Mouse (Mus musculus) cerebellum, adult 9-10 months (tissue): ENCODE measurements around the gene Kdm1b.

ENCODE experiments used
- DNase-seq: peaks from one replicate; pipeline ENCODE4 v3.0.0; 2022

Kdm1b gene

DNA sequence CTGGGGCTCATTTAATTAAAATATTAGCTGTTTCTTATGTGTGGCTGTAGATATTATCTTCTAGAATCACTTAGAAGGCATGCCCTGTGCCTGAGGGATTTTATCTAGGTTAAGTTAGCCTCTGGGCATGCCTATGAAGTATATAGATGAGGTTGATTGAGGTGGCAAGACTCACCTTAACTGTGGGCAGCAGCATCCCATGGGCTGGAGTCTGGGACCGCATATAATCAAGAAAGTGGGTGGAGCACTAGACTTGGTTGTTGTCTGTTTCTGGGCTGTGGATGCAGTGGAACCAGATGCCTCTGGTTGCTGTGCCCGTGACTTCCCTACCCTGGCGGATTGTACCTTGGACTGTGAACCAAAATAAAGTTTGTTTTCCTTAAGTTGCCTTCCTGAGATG lies 68.8 kb downstream of the Kdm1b start:
- DNase-seq = no peak

DNA sequence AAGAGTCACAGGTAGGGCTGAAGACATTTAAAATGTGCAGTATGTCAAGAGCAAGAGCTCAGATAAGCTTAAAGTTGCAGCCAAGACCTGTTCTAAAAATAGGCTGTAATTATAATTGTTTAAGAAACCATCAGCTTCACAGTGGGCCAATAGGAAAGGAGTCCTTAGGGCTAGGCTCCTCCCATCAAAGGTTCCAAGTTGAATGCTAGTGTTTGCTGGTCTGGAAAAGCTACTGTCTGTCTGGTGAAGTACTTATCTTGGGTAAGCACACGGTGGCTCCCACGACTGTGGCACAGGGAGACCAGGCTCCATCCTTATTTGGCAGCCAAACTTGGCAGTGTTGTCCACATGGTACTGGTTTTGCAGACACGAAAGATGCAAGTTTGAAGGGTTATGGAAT lies 69.6 kb downstream of the Kdm1b start:
- no peak for DNase-seq

DNA sequence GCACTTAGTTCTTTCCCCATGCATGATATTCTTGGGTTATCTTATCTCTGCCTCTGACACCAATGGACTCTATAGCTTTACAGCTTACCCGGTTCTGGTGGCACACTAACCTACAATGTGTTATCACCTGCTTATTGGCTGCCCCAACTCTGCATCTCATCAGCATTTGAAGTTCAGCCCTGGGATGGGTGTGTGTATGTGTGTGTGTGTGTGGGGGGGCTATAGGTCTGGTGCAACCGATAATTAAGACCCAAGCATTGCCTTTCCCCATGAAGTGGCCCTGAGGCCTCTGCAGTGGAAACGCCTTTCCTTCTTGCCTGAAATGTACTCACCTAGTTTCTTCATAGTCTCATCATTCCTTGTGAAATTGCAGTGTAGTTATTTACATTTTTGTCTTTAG lies 72.7 kb downstream of the Kdm1b start:
- no peak for DNase-seq

DNA sequence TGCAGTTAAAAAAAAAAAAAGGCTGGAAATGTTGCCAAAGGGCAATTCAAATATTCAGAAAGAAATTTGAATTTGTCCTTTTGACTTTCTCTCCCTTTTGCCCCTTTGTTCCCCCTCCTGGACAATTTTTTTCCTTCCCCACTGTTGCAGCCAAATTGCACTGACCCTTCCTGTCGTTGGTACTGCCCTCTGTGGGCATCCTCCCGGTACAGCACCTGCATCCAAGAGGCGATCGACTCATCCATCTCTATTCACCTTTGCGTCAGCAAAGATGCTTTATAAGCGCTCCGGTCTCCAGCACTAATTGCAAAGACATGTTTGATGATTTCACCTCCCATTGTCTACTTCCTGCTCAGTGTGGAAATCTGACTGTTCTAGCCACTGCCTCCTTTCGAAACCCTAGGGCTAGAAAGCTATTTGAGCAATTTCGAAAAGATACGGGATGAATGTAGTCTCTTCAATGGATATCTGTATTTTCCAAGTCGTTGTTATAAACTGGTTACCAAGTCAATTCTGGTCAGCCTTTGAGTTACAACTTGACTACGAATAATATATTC lies 78.1 kb downstream of the Kdm1b start:
- no peak for DNase-seq

DNA sequence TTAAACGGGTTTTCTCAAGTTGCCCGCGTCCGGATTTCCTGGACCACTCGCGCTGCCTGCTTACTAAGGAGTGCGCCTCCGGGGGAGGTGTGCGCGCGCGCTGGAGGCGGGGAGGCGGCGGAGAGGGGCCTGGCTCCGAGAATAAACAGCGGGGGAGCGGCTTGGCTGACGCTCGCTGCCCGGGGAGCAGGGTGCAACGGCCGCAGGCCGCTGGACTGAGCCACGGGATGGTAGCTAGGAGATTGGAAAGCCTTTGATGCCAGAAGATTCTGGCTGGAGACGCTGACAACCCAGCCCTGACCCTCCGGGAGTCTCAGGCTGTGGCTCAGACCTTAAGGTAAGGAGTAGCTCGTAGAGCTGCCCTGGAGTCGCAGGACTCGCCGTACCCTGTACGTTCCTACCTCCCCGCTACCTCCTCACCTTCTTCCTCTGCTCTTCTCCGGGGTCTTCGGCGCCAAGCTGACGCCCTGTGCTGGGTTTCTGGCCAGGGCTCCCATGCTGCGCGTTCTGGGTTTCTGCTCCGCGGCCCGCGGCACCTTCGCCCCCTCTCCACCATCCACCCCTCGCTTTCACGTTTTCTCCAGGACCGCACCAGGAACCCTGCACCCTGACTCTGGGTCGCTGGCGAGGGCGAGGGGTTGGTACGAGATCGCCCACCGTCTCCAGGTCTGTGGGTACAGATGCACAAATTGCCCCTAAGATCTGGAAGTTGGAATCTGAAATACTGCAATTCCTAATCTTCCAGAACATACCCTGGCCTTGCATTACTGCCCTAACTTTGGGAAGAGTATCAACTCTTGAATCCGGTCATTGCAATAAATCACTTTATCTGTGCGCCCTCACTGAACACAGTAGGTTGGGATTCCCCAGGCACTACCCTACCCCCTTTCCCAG lies 79.5 kb downstream of the Kdm1b start, which contains the start of gene Rnf144b:
Rnf144b (plus strand) TSS at position 120 of the 894 bp plus-strand sequence.
- no peak for DNase-seq

DNA sequence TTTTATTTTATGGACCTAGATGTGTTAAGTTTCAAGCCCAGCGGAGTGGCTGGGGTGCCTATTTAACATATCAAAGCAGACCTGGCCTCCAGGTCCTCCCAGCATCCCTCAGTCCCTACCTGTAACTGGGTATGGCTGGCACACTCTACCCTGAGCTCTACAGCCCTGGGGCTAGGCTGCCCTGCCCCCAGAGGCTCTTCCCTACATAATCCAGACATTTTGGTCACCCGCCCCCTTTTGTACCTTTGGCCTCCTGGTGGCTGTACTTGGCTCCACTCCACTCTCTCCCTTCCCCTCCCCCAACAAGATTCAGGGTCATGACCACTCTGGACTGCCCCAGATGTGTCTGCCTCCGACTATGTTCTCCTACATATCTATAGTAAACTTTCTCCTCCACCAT lies 81.2 kb downstream of the Kdm1b start:
- DNase-seq = no peak

DNA sequence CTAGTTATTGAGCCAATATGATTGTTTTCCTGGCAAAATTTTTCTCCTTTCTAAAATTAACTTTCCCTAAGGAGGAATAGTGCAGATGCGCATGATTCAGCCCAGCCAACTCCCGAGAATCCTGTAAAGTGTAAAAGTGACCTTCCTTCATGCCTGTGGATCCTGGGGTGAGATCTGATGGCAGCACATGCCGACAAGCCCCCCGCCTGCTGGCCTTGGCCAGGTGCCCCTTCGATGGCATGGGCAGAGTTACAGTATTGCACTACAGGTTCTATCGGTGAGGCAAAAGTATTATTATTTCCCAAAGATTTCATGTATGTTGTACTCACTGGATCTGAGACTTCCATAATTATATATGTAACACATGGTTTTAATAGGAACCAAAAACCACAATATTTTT lies 81.7 kb downstream of the Kdm1b start:
- no peak for DNase-seq

DNA sequence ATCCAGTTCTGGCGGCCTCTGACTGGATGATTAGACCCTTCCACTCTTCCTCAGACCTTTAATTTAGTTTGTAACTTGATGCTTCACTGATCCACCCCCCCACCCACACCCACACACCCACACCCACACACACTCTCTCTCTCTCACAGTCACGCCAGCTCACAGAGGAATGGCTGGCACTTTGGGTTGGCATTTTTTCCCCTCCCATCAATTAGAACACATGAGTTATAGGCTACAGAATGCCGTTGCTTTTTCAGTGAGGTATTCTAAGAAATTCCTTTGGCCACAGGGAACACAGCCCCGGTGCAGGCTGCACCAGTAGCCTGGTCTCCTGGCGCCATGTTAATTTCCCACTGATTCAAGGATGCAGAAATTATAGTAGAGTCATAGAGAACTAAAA lies 82.3 kb downstream of the Kdm1b start:
- DNase-seq = no peak

DNA sequence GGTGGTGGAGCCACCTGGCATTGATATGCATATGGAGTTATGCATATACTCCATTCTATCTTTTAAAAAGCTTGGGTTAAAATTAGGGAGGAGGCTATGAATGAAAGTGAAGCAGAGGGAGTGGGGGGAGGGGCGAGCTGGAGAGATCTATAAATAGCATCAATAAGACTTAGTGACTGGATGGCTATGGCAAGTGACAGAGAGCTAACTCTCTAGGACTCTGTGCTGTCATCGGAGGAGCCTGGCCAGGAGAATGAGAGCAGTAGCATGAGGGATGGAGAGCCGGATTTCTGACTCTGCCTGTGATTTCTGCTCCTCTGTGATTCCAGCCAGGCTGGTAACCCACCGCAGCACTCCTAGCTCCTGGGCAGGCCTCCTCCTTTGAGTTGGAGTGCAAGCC lies 85.8 kb downstream of the Kdm1b start:
- DNase-seq = no peak

DNA sequence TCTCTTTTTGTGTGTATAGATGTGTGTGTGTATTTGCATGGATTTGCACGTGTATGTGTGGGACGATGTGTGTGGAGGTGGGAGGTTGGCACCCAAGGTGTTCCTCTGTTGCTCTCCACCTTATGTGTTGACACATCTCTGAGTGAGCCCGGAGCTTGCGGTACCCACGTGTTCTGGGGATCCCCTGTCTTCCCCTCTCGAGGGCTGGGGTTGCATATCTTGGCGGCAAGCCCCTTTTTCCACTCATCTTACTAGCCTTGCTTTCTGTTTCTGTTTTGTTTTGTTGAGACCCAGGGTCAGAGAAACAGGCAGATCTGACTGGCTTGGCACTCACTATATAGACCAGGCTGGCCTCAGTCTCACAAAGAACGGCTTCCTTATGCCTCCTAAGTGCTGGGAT lies 89.8 kb downstream of the Kdm1b start:
- DNase-seq = no peak

DNA sequence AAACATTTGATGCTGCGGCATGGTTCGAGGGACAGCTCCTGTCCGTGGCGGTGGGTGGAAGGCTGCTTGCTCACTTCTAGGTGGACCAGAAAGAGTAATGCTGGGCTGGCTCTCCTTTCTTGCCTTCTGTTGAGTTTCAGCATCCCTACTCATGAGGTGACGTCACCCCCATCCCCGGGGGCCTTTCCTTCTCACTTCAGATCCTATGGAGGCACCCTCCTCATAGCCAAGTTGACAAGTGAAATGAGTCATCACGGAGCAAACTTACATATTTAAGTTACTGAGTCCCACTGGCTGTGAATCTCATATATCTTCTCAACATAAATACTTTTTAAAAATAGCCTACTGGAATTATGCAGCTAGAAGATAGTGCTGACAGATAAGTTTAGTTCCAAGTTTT lies 91.5 kb downstream of the Kdm1b start:
- DNase-seq = no peak
